Mouse (Mus musculus): Measurements from ENCODE around the gene Mrpl52.

GRCm38 (mm10) chr14:54412629-54413170, 14.0 kb upstream of the Mrpl52 start:
- no peak for TF ChIP-seq CHD2 (IDR thresholded peaks at IDR 0.05; ENCODE audit: low read depth, low read length)
- no peak for TF ChIP-seq ZNF384 (IDR thresholded peaks at IDR 0.05; ENCODE audit: low read depth, low read length)
